Mouse (Mus musculus) urinary bladder, adult 2 months (tissue): ENCODE results near the gene Evi5. TPM values are rescaled to one million over a fixed set of nuclear protein-coding genes. Genes with fewer than 3 reads are reported as not detected.
"Not testable (repeated sequence)": the region's sequence is repeated elsewhere in the genome, so short reads cannot be mapped to it uniquely, and the experiment has no call there.

ENCODE experiments used
- DNase-seq: peaks from one replicate; pipeline ENCODE4 v3.0.0; 2022; ENCODE audit warnings: low spot score
- polyA plus RNA-seq: library from polyadenylated mRNA; depleted of rRNA; stranded (reverse); fragments of >200 nt; gene quantifications from 2 replicates; pipeline ENCODE4 v1.2.3, GENCODE M21; 2012; rRNA removed

Evi5 gene
- 22.4 and 25.8 TPM in 2 replicates for polyA plus RNA-seq

DNA sequence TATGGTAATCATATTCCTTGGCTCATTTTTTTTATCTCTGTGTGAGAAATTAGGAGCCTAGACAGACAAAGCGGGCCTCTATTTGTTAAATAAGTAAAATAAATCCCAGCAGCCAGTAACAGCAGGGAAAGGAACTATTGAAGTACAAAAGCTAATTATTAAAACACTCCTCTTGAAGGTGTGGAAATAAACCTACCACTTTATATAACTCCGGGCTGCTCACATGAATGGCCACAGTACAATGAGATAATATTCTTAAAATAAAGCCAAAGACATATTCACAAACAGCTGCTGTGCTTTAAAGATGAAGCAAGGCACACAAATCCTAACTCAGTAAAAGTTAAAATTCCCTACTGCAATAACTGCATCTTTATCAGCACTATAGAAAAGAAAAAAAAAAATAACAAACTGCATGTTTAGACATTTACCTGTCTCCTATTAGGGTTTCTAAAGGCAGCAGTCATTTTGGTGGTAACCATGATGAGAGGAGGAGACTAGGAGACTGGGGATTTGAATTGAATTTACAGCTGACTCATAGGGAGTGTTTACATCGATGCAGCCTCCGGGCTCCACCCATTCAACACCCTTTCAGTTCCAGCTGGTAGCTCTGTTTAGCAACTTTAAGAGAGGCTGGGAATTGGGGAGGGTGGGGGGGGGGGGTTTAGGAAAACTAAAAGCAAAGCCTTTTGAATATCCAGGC lies at the start of gene Evi5:
TSS of gene Evi5 (minus strand) at position 547 of the 700 bp plus-strand sequence.
- DNase-seq: no peak

DNA sequence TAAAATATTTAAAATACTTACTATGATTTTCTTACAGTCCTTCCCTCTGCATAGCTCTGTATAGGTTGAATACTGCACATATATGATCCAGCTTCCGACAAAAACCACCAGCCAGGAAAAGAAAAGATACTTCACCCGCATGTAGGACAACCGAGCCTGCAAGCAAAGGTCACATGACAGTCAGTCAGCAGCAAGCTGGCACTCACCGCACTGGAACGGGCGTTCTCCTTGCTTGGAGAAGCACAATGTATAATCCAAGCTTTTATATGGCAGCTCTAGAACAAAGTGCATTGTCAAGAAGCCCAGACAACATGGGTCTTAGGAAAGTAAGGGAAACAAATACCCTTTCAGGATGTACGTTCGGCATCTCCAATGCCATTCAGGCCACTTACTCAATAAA lies 49.7 kb upstream of the Evi5 start:
- DNase-seq: no peak

DNA sequence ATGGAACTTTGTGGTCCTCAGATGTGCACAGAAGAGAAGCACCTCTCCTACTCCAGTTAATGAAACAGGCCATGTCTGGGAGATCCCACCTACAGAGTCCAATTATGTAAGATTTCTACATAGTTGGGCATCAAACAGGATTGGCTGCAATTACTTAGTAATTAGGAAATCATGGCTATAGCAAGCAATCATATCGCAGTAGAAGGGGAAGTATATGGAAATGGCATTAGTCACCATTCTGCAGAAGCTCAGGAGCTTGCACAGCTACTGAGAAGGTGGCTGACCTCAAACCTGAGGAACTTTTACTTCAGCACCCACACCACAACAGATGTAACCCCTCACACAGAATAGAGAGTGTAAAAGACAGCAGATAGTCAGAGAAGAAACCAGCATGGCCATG lies 47.9 kb upstream of the Evi5 start:
- no peak for DNase-seq

DNA sequence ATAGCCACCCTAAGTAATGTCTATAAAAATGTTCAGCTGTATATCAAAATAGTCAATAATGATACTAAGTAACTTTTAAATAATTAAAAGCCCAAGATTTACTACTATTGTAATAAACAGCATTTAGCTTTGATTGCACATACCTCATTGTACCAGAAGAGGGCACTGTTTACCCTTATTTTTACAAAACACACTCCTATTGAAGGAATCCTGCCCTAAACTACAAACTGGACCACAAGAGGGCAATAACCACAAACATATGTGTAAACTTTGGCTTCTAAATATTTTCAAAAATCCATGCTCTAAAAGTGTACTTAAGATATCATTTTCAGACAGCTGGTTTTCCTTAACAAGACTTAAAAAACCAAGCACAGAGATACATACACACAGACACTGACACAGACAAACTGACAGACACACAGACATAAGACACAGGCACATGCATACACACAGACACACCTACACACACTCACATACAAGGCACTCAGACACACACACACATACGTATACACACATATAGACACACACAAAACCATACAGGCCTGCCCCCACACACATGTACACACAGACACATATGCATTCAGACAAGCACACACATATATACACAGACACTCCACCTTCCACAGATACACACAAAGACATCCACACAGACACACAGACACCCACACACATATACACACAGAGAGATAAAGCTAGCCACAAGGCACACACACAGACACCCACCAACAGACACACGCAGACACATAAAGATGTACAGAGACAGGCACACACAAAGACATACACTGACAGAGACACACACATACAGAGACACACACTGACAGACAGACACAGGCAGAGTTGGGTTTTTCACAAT lies 46.7 kb upstream of the Evi5 start:
- DNase-seq: no peak

DNA sequence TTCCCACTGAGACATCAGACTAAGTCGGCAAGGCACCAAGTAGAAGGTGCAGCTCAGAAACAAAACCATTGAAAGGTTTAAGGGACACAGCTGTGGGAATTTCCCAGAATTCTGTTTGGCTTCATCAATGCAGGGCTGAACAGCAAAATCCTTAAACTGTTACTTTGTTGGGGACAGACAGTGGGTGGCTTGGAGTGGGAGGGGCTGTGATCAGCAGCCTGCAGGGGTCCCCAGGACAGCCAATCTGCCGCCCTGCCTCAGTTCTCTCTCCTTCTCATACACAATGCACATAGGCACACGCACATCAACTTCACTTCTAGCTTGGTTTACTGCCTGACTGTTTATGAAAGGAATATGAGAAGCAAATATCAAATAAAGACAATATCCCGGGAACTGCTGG lies 40.4 kb upstream of the Evi5 start:
- no peak for DNase-seq

DNA sequence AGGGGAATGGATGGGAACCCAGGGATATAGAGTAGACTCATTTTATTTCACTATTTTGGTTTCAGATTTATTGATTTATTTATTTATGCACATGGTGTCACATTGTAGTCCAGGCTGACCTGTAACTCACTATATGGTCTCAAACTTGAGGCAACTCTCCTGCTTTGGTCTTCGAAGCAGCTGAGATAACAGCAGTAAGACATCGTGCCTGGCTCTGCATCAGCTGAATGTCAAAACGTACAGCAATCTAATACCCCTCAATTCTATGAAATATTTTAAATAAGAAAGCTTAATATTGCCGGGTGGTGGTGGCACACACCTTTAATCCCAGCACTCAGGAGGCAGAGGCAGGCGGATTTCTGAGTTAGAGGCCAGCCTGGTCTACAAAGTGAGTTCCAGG lies 36.1 kb upstream of the Evi5 start:
- no peak for DNase-seq

DNA sequence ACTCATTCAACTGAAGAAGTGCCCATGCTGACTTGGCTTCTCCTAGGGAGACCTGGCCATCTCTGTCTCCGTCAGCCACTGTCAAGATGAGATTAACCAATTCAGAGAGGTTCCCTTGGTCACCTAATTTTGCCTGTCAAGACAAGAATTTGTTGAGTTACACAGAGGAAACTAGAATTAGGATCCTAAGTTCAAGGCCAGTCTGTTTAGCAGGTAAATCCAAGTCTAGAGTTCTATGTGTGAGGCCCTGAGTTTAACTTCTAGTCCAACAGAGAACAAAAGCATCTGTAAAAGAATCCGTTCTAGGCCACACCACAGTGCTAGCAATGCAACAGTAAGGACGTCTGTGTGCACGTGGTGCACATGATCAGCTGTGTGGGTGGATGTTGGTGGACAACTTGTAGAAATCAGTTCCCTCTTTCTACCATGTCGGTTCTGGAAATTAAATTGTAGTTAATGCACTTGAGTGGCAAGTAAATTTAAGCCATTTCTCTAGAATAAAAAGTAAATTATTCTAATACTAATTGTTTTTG lies 35.2 kb upstream of the Evi5 start:
- no peak for DNase-seq

DNA sequence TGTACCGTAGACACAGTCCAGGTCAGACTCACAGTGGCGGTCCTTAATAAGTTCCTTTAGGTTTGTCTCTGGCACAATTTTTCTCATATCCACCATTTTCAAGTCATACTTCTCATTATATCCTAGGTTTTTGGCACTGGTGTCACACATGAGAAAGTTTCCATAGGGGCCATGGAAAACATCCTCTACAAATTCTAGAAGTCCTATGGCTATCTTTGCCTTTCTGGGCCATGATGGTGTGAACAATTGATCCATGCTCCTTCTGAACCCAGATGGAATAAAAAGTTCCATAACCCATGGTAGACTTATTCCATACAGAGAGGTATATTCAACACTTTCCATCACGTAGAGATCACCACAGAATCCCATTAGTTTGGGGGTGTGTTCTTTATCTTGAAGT lies 34.8 kb upstream of the Evi5 start:
- DNase-seq: no peak

DNA sequence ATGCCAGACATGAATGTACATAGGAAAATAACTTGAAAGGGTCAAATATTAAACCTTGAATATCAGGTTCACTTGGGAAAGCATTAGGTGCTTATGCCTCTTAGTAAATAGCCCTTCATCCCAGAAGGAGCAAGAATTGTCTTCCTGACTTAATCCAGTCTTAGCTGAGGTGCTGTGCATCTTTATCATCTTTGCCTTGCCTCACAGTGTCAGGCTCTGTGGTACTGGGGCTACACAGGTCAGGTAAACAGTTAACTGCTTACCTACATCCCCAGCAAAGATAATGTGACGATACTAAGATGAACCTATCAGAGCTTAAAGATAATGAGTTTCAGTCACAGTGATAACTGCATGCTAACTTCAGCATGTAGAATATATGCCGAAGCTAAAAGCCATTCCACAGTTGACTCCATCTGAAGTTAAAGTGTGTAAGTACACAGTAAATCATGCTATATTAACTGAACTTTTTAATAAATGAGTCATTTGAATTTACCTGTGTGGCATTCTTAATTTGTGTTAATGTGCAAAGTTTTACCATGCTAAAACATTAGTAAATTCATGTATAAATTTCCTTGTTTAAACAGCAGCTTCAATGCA lies 33.7 kb upstream of the Evi5 start:
- no peak for DNase-seq

DNA sequence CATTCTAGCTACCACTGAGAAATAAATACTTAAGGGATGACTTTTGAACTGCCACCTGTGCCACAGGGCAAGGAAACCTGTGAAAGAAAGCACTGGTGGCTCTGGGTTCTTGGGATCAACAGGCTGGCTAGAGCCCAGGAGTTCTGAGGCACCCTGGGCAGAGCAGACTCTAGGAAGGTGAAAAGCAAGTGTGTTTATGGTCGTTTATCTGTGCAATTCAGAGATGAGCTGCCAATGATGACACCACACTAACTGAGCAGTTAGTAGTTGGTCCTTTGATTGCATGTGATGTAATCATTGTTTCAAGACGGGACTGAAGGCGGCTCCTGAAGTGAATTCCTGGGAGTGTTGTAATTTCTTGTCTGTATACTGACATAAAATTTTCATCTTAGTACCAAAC lies 29.4 kb upstream of the Evi5 start:
- DNase-seq: no peak

DNA sequence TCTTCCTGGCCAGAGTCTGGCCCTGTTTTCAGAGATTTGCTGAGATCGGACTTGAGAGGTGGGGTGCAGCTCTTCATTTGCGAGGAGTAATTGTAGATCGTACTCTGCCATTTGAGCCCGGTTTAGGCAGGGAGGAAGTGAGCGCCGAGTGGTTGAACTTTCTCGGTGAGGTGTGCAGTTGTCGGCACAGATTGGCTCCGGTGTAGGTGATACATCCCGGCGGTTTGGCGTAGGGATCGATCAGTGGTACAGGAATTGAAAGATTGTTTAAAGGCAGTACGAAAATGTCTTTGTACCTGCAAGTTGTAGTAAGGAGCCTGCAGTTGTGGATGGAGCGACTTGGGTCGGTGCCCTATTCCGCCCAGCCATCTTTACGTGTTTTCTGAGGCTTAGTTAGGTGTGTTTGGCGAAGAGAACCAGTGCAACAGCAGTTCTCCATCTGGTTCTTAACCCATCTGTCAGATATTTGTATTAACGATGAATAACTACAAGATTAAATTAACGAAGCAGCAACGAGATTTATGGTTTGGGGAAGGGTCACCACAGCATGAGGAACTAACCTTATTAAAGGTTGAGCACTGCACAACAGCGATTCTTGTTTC lies 26.2 kb upstream of the Evi5 start:
- no peak for DNase-seq

DNA sequence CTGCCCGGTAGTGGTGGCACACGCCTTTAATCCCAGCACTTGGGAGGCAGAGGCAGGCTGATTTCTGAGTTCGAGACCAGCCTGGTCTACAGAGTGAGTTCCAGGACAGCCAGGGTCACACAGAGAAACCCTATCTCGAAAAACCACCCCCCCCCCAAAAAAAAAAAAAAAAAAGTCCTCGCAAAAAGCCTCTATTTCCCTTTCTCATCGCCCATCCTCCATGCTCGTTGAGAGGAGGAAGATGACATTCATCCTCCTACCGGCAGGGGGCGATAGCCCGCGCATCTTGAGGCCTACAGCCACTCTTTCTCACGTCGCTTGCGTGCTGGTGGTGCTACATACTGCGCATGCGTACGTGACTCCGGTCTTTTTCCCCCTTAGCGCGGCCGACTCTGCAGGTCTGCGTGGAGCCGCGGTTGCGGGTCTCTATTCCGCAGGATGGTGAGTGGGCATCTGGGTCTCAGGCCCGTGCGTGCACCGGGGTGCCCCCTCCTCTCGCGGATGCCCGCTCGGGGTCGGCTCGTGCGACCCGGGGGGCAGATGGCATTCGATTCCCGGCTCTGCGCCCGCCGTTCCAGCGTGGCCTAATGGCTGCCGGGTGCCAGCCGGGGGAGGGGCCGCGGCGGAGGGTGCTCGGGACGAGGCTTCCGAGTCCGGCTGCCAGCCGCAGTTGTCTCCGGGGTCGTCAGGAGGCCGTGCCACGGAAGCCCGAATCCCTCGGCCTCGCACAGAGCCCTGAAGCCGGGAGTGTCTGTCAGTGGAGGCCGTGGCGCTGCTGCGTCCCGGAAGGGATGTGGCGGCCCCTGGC lies 25.5 kb upstream of the Evi5 start, which contains the start of gene Rpl5:
TSS of gene Rpl5 (plus strand) at position 297 of the 808 bp plus-strand sequence.
- peak; percentile 93 for DNase-seq

DNA sequence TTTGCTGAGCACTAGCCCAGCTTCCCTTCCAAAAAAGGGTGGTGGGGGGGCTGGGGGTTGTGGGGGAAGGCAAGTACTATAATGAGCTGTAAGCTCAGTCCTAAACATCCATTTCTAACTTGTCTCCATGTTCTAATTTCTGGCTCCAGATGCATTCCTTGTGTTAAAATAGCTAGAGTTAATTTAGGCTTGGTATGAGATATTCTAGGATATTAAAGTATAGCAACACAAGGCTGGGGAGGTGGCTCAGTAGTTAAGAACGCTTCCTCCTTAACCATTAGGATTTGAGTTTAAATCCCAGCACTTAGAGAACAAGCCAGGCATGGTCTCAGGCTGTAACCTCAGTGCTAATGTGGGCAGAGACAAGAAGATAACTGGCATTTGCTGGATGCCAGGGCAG lies 21.4 kb upstream of the Evi5 start:
- no peak for DNase-seq

DNA sequence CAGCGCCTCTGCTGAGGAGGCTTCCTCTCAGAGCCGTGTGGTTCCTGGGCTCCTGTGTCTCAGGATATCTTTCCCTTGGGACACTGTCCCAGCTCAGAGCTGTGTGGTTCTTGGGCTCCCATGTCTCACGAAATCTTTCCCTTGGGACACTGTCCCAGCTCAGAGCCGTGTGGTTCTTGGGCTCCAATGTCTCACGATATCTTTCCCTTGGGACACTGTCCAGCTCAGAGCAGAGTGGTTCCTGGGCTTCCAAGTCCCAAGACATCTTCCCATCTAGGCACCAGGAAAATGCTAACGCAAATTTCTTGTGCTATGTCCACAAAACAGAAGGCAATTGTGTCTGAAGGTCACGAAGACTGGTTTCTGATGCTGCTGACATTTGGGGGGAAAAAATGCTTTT lies 19.8 kb upstream of the Evi5 start:
- DNase-seq: no peak

DNA sequence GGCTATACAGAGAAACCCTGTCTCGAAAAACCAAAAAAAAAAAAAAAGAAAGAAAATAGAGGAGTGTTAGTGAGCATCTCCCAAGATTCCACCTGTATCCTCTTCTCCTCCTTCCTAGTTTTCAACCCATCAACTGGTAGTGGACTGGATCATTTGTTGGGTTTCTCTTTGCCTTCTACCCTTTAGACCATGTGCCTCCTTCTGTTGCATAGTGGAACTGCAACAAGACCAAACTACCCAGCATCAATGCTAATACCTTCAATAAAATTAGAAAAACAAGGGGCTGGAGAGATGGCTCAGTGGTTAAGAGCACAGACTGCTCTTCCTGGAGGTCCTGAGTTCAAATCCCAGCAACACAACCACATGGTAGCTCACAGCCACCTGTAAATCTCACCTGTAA lies 16.6 kb upstream of the Evi5 start:
- DNase-seq: not testable (repeated sequence)

DNA sequence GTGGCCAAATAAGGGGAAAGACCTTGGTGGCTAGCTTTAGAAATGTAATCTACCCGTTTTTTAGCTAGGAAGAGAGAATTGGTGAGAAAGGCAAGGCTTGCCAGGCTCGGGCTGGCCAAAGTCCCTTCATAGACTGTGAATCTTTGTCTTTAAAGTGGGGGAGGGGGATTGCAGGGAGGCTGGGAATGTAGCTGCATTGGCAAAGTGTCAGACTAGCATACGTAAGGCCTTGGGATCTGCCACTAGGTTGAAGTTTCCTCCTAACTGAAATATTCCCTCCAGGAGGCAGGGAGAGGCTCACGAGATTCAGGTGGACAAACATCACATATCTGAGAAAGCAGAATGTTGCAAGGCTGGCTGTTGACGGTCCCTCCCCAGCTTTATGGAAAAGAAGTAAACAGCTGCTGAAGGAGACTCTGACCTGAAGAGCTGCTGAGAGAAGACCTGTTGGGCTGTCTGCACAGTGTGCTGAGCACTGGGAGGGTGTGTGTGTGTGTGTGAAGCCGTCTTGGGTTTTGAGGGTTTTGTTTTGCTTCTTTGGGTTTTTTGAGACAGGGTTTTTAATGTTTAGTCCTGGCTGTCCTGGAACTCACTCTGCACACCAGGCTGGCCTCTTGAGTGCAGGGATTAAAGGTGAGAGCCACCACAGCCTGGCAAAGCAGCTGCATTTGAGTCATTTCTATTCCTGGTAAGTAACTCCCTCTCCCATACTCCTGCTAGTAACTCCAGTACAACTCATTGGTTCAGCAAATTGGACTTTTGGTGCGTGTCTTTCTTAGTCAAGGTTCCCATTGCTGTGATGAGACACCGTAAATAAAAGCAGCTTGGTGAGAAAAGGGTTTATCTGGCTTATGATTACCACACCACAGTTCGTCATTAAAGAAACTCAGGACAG lies 15.3 kb upstream of the Evi5 start:
- no peak for DNase-seq

DNA sequence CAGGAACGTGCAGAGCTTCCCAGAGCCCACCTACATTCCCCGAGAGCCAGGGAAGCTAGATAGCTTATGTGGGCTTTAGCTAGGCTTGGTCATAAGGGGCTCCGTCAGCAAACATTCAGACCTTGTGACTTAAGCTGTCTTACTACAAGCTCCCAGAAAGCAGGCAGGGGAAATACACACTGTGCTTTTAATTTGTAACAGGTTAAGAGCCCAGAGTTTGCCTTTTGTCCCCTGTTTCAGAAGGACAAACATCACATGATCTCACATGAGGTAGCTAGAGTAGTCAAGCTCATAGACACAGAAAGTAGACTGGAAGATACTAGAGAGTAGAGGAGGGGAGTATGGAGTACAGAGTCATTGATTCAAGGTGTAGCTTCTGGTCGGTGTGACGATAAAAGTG lies 5.8 kb upstream of the Evi5 start:
- DNase-seq: no peak

DNA sequence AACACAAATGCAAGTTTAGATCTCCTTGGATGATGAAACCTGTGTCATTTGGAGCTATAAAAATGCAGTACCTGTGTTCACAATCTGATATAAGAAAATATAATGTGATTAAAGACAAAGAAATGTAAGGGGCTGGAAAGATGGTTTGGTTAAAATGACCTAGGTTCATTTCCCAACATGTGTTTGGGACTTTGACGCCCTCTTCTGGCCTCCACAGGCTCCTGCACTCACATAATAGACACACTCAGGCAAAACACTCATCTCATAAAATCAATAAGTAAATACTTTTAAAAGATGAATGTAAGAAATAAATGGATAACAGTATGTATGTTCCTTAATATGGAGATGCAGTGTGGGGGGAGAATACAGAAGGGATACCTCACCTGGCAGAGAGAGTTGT lies 2.1 kb upstream of the Evi5 start:
- no peak for DNase-seq

DNA sequence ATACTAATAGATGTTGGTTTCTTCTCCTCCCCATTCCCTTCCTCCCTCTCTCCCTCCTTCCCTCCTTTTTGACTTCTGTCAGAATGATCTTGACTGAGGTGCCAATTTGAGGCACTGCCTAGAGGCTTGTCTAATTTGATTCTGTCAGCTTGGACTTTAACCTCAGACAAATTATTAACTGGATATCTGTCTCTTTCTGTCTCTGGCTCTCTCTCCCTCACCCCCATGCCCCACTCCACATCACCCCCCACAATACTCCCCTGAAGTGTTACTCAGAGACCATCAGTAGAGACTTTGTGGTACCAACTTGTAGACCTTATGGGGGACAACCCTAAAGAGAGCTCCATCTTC lies 329 bp upstream of the Evi5 start:
- no peak for DNase-seq

DNA sequence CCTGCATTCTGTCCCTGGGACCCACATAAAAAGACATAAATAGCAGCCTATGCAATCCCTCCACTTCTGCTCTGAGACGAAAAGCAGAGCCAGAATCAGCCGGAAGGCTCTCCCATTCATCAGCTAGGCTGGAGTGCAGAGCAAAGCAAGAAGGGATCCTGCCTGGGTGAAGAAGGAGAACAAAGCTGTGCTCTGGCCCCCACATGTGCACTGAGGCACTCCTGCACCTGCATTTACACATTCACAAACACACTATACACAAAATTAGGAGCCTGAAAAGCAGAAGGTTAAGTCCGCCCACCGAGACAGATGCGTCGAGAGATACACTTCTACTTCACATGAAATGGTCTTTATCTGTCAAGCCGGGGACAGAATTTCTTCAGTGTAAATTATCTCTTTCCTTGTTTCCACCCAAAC lies 1.0 kb downstream of the Evi5 start:
- DNase-seq: no peak
